21 mouse cellular contexts compared by ENCODE assay signal in the genomic region with DNA sequence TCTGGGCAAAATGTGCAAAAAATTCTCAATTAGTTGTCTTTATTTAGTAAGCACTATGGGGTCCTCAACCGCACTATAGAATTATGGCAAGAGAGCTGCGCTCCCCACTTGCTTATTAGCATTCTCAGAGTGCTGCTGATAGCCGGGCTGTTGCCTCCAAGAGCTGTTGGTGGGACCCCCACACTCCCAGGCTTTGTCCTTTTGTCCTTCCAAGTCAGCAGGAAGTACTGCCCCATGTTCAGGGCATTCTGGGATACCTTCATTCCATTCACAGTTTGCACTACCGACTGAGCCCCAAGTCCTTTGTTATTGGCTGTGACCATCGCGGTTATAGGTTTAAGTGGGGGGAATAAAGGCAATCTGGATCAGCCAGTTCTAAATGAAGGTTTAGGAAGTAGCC.
DNase-seq lines count a peak whose midpoint lies in the region; ATAC-seq lines count a peak whose summit lies in the region.
"Had no signal": no experiment of that assay in that cellular context is flagged by ENCODE, and none has a peak within 500 bp of the region (broad histone marks: within the 10 kb centered on the region; RNA-seq: fewer than 3 reads in every experiment).

No protein-coding gene starts in this region.

- DNase-seq in hindbrain, embryonic 11.5 days (ENCODE audit: low spot score) = peak; percentile 40
- peak; percentile 26 for DNase-seq in embryo, embryonic 11 days
- DNase-seq in forebrain, embryonic 14.5 days (ENCODE audit: low spot score) = peak; percentile 46
- DNase-seq in thymus, postnatal 36 days = no peak
- no peak for DNase-seq in gastrocnemius, postnatal 36 days
- DNase-seq: adrenal gland, adult 2 months; cerebellum, adult 8-10 months; gastrocnemius, adult 2 months; heart, adult 18-20 months; heart, postnatal 4 days; kidney, adult 2 months; kidney, postnatal 14 days; lung, postnatal 4 days; spleen, adult 18-20 months; thymus, postnatal 25 days had no signal

- no peak overlapping the region for H3K27ac ChIP-seq in hindbrain, embryonic 11.5 days (ENCODE audit: low read depth, low read length)
- no peak overlapping the region for H3K27ac ChIP-seq in hindbrain, embryonic 12.5 days
- no peak overlapping the region for H3K27ac ChIP-seq in forebrain, embryonic 14.5 days (ENCODE audit: low read depth, low read length)
- H3K27ac ChIP-seq in midbrain, embryonic 15.5 days = 0 out of 2 replicates have a peak overlapping the region, but pooled peaks have one; percentile 23
- H3K27ac ChIP-seq: gastrocnemius, adult 2 months; layer of hippocampus, adult 2 months; limb, embryonic 13.5 days; liver, embryonic 14.5 days; lung, embryonic 15.5 days had no signal

- ATAC-seq in hindbrain, embryonic 11.5 days (ENCODE audit: low FRiP score) = 0 out of 2 replicates have a peak, but pooled peaks have one; percentile 22
- ATAC-seq in hindbrain, embryonic 12.5 days (ENCODE audit: low FRiP score) = no peak
- no peak; the same call in 1 of the 2 replicates for ATAC-seq in forebrain, embryonic 14.5 days
- ATAC-seq in midbrain, embryonic 15.5 days (replicated peaks) = no peak

- 21% methylated on average over 6 of the region's 6 CpGs for WGBS in hindbrain, embryonic 11.5 days
- 23% methylated on average over 6 of the region's 6 CpGs for WGBS in hindbrain, embryonic 12.5 days
- WGBS in forebrain, embryonic 14.5 days = 6% methylated on average over 6 of the region's 6 CpGs
- WGBS in midbrain, embryonic 15.5 days = 10% methylated on average over 6 of the region's 6 CpGs

- H3K9me3 ChIP-seq in hindbrain, embryonic 11.5 days (ENCODE audit: control insufficient read depth, low read length) = no peaks in the 10 kb centered on the region
- H3K9me3 ChIP-seq in hindbrain, embryonic 12.5 days (replicated peaks) = no peaks in the 10 kb centered on the region
- H3K9me3 ChIP-seq in forebrain, embryonic 14.5 days (replicated peaks; ENCODE audit: control insufficient read depth, low read length) = no peaks in the 10 kb centered on the region
- H3K9me3 ChIP-seq in midbrain, embryonic 15.5 days = no peaks in the 10 kb centered on the region
- H3K9me3 ChIP-seq: limb, embryonic 13.5 days; lung, embryonic 15.5 days had no signal

- H3K27me3 ChIP-seq in hindbrain, embryonic 11.5 days (ENCODE audit: control insufficient read depth, insufficient read depth, low read length) = peaks cover 2% of the 10 kb centered on the region; the same call in 1 of the 2 replicates
- H3K27me3 ChIP-seq in hindbrain, embryonic 12.5 days = no peaks in the 10 kb centered on the region
- peaks cover 19% of the 10 kb centered on the region for H3K27me3 ChIP-seq in forebrain, embryonic 14.5 days (replicated peaks; ENCODE audit: control insufficient read depth, insufficient read depth, low read length)
- H3K27me3 ChIP-seq in midbrain, embryonic 15.5 days (replicated peaks) = no peaks in the 10 kb centered on the region

- peaks cover 10% of the 10 kb centered on the region for H3K4me1 ChIP-seq in hindbrain, embryonic 11.5 days (replicated peaks; ENCODE audit: control insufficient read depth, insufficient read depth, low read length)
- H3K4me1 ChIP-seq in hindbrain, embryonic 12.5 days = peaks cover 31% of the 10 kb centered on the region
- H3K4me1 ChIP-seq in forebrain, embryonic 14.5 days (ENCODE audit: control insufficient read depth, insufficient read depth, low read length) = peaks cover 28% of the 10 kb centered on the region
- peaks cover 34% of the 10 kb centered on the region for H3K4me1 ChIP-seq in midbrain, embryonic 15.5 days
- H3K4me1 ChIP-seq: lung, embryonic 15.5 days had no signal

- H3K9ac ChIP-seq in hindbrain, embryonic 11.5 days (ENCODE audit: low read depth, low read length) = no peak overlapping the region
- H3K9ac ChIP-seq in hindbrain, embryonic 12.5 days = no peak overlapping the region
- no peak overlapping the region for H3K9ac ChIP-seq in forebrain, embryonic 14.5 days (ENCODE audit: low read length)
- H3K9ac ChIP-seq in midbrain, embryonic 15.5 days = no peak overlapping the region
- H3K9ac ChIP-seq: limb, embryonic 13.5 days; liver, embryonic 14.5 days; lung, embryonic 15.5 days had no signal

- intact Hi-C loops in gastrocnemius, postnatal 36 days (cut with DNase I) = no loop called here

- H3K36me3 ChIP-seq in hindbrain, embryonic 11.5 days (ENCODE audit: control insufficient read depth, insufficient read depth, low read length) = no peaks in the 10 kb centered on the region
- H3K36me3 ChIP-seq in hindbrain, embryonic 12.5 days = no peaks in the 10 kb centered on the region
- no peaks in the 10 kb centered on the region for H3K36me3 ChIP-seq in forebrain, embryonic 14.5 days (ENCODE audit: control insufficient read depth, insufficient read depth, low read length)
- no peaks in the 10 kb centered on the region for H3K36me3 ChIP-seq in midbrain, embryonic 15.5 days (replicated peaks)
- H3K36me3 ChIP-seq: limb, embryonic 13.5 days; lung, embryonic 15.5 days had no signal

- H3K4me3 ChIP-seq in hindbrain, embryonic 11.5 days (ENCODE audit: low read depth, low read length) = no peak overlapping the region
- no peak overlapping the region for H3K4me3 ChIP-seq in hindbrain, embryonic 12.5 days
- H3K4me3 ChIP-seq in forebrain, embryonic 14.5 days (ENCODE audit: low read depth, low read length) = no peak overlapping the region
- H3K4me3 ChIP-seq in midbrain, embryonic 15.5 days = no peak overlapping the region
- H3K4me3 ChIP-seq: gastrocnemius, adult 2 months; layer of hippocampus, adult 2 months; limb, embryonic 13.5 days; lung, embryonic 15.5 days had no signal

- H3K4me2 ChIP-seq in hindbrain, embryonic 11.5 days (replicated peaks; ENCODE audit: low read depth, low read length) = no peak overlapping the region
- no peak overlapping the region for H3K4me2 ChIP-seq in hindbrain, embryonic 12.5 days (replicated peaks)
- no peak overlapping the region for H3K4me2 ChIP-seq in forebrain, embryonic 14.5 days (ENCODE audit: low read length)
- H3K4me2 ChIP-seq in midbrain, embryonic 15.5 days = no peak overlapping the region; the same call in 1 of the 2 replicates
- H3K4me2 ChIP-seq: lung, embryonic 15.5 days had no signal

Comparison
In these comparisons a context has a peak if more than half of its experiments do, and no peak if none do; other contexts are left out.
1. DNase-seq: peak in hindbrain, embryonic 11.5 days (single experiment), embryo, embryonic 11 days (single experiment) and forebrain, embryonic 14.5 days (single experiment); none in thymus, postnatal 36 days (0 of 2) and gastrocnemius, postnatal 36 days (0 of 2).